Mouse (Mus musculus): Measurements from ENCODE around the gene Fgfr2.

The Fgfr2 gene

DNA sequence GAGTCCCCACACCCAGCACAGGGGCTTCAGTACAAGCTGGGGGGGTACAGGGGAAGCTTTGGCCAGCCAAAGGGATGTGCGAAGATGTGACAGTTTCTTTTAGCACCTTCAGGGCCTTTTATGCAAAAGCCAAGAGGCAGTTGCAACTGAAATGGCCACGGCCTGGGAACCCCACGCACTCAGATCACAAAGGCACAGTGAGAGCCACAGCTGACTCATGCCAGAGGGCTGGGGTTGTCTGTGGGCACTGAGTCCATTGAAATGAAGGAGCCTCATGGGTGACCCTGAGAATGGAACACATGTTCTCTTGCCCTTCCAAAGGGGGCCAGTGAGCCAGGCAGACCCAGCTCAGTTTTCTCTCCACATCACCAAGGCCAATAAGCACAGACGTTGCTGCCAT lies 114.5 kb downstream of the Fgfr2 start:
- DNase-seq (ENCODE audit: low read depth, low spot score), result no peak

- DNase-seq (ENCODE audit: low read depth, low spot score), result no peak
These were observed 115.8 kb downstream of the Fgfr2 start for GRCm38 (mm10) chr7:133007343-133007742.

- DNase-seq (ENCODE audit: low read depth, low spot score), result peak; percentile 82
These were observed 117.4 kb downstream of the Fgfr2 start for GRCm38 (mm10) chr7:133005772-133006171.

DNA sequence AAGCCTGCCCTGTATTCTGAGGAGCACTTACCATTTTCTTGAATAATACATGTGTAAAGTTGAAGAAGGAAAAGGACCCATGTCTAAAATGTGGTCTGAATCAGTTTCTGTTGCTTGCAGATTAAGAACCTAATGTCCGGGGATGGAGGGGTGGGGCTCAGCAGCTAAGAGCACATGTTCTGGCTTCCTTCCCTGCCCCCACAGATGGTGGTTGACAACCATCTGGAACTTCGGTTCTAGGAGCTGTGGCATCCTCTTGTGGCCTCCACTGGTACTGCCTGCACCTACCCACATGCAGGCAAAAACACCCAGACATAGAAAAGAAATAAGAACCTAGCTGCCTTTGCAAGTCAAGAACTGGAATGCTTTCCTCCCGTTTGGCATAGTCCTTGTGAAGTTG lies 119.7 kb downstream of the Fgfr2 start:
- DNase-seq (ENCODE audit: low read depth, low spot score), result peak; percentile 75

GRCm38 (mm10) chr7:133002271-133002670 lies 120.9 kb downstream of the Fgfr2 start:
- DNase-seq (ENCODE audit: low read depth, low spot score), result no peak

- DNase-seq (ENCODE audit: low read depth, low spot score), result no peak
These were observed 121.8 kb downstream of the Fgfr2 start for GRCm38 (mm10) chr7:133001388-133001787.

- no peak for DNase-seq (ENCODE audit: low read depth, low spot score)
These were observed 124.1 kb downstream of the Fgfr2 start for GRCm38 (mm10) chr7:132999061-132999460.

DNA sequence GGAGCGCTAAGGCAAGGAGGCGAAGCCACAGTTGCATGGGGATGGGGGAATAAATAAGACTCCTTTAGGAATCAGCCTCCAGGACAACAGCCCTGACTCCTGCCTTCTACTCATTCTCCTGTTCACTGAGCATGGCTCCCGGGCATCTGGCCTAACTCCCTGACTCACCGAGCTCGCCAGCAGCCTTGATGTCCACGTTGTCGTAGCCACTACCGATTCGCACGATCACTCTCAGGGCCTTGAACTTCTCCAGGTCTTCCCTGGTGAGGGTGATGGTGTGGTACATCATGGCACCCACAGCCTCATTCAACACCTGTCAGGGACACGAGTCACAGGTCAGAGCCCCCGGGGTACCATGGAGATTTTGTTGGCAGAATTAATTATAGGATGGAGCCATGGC lies 124.5 kb downstream of the Fgfr2 start:
- no peak for DNase-seq (ENCODE audit: low read depth, low spot score)

DNA sequence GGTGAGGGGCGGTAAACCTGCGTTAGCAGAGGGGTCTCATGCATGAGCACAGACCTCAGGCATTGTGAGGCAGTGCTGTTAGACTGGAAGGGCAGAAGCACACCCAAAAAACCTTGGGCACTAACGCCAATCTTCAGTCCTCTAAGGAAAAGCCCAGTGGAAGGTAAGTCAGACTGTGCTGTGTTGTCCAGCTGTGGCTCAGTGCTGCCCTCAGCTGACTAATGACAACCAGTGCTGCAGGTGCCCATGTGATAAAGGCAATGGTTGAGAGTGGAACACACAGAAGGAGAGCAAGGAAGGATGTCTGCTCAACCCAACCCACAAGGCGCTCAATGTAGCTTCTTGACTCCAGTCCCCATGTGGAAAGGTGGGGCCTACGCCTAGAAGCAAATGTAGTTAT lies 126.8 kb downstream of the Fgfr2 start:
- peak; percentile 35 for DNase-seq (ENCODE audit: low read depth, low spot score)

GRCm38 (mm10) chr7:132994628-132995191 lies 128.4 kb downstream of the Fgfr2 start:
- DNase-seq (ENCODE audit: low read depth, low spot score), result no peak

GRCm38 (mm10) chr7:132994120-132994519 lies 129.0 kb downstream of the Fgfr2 start:
- peak; percentile 34 for DNase-seq (ENCODE audit: low read depth, low spot score)

GRCm38 (mm10) chr7:132992967-132993615 lies 130.1 kb downstream of the Fgfr2 start:
- DNase-seq (ENCODE audit: low read depth, low spot score), result no peak

GRCm38 (mm10) chr7:132991240-132991900 lies 131.8 kb downstream of the Fgfr2 start:
- DNase-seq (ENCODE audit: low read depth, low spot score), result no peak

DNA sequence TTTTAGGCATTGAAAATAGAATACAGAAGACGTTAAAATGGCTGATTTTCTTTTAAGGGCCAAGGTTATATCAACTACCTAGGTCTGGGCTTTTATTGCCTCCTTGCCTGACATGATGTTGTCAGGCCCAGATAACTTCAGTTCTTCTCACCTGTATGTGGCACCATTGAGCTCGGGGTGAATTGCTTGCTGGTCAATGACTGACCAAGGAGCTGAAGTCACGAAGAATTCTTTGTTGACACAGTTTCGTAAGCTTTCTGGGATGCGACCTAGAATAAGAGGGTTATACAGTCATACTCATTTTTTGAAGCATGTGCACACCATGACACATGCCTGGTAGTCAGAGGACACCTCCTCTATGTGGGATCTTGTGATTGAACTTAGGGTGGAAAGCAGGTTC lies 133.3 kb downstream of the Fgfr2 start:
- no peak for DNase-seq (ENCODE audit: low read depth, low spot score)

- no peak for DNase-seq (ENCODE audit: low read depth, low spot score)
These were observed 140.5 kb downstream of the Fgfr2 start for GRCm38 (mm10) chr7:132982639-132983038.

DNA sequence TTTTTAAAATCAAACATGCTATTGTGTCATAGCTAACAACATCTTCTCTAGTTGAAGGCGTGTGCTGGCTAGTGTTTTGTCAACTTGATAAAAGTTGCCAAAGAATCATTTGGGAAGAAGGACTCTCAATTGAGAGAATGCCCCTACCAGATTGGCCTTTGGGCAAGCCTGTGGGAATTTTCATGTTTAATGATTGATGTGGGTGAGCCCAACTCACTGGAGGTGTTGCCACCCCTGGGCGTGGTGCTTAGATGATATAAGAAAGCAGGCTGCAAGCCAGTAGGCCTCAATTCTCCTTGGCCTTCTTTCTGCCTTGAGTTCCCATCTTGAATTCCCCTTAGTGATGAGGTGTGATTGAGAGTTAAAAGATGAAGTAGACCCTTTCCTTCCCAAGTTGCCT lies 145.2 kb downstream of the Fgfr2 start:
- no peak for DNase-seq (ENCODE audit: low read depth, low spot score)

DNA sequence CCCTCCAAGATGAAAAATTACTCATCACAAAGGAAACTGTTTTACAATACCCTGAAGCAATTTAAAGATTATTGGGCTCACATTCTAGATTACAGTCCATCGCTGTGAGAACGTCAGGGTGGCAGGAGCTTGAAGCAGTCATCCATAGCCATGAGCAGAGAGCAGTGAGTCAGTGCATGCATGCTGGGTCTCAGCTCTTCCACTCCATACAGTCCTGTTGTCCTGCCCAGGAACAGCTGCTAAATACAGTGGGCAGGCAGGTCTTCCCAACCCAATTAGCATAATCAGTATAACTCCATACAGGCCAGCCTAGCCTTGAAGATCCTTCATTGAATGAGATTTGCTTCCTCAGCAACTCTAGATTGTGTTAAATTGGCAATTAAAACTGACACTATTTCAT lies 147.1 kb downstream of the Fgfr2 start:
- DNase-seq (ENCODE audit: low read depth, low spot score), result no peak

GRCm38 (mm10) chr7:132972079-132972478 lies 151.1 kb downstream of the Fgfr2 start:
- DNase-seq (ENCODE audit: low read depth, low spot score), result no peak

DNA sequence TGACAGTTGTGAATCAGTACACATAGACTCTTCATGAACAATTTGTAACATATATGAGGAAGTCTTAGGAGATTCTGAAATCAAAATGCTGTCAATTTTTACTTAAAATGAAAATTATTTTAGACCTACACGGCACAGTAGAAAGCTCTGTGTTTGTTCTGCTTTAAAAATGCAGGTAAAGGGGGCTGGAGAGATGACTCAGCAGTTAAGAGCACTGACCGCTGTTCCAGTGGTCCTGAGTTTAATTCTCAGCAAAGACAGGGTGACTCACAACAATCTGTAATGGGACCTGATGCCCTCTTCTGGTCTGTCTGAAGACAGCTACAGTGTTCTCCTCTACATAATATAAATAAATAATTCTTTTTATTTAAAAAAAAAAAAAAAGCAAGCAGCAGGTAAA lies 157.4 kb downstream of the Fgfr2 start:
- peak; percentile 35 for DNase-seq (ENCODE audit: low read depth, low spot score)

DNA sequence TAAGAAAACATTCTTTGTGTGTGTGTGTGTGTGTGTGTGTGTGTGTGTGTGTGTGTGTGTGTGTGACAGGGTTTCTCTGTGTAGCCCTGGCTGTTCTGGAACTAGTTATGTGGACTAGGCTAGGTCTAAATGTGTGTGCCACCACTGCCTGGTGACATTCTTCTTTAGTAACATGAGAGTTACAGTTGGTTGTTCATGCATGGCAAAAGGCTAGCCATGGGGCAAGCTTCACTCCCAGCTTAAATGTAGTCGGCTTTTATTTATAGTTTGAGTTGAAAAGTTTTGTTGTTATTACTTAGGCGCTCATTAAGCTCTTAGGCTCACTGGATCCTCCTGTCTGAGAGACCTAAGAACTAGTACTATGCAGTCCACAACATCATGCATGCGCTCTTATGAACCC lies 158.8 kb downstream of the Fgfr2 start:
- DNase-seq (ENCODE audit: low read depth, low spot score), result no peak

DNA sequence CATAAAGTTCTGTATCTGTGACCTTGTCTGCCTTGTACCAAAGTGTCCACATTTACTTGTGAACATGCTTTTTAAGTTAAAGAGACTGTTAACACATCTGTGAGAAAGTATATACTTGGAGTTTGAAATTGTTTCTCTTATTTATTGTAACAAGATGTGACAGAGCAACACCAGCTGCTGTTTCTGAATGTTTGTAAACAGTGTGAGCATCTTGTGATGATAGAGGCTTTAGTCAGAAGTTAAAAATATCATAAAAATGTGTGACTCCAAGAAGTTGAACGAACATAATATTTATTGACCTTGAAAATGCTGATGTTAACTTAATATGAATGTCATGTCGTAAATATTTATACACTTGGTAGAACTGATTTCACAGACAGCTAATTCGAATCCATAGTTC lies 172.5 kb downstream of the Fgfr2 start:
- DNase-seq (ENCODE audit: low read depth, low spot score), result no peak

DNA sequence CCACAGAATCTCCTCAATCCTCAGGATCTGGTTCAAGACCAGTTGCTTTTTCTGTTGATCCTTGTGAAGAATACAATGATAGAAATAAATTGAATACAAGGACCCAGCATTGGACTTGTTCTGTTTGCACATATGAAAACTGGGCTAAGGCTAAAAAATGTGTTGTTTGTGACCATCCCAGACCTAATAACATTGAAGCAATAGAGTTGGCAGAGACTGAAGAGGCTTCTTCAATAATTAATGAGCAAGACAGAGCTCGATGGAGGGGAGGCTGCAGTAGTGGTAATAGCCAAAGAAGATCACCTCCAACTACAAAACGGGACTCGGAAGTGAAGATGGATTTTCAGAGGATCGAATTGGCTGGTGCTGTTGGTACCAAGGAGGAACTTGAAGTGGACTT lies 173.2 kb downstream of the Fgfr2 start:
- DNase-seq (ENCODE audit: low read depth, low spot score), result no peak

GRCm38 (mm10) chr7:132940569-132940968 lies 182.6 kb downstream of the Fgfr2 start:
- DNase-seq (ENCODE audit: low read depth, low spot score), result no peak

Data from ES-CJ7 (cell line).